Mouse (Mus musculus): Measurements from ENCODE around the gene Ctsl. TPM values are rescaled to one million over a fixed set of nuclear protein-coding genes. Genes with fewer than 3 reads are reported as not detected.

The Ctsl gene
- 19.5 to 28.5 TPM (median 21.1 TPM) in 4 replicates for total RNA-seq (2023)

GRCm38 (mm10) chr13:64370173-64370940, at the start of gene Ctsl:
Gene Ctsl (minus strand): TSS chr13:64370890.

GRCm38 (mm10) chr13:64312024-64312915, 58.4 kb downstream of the Ctsl start, which contains the start of gene Aaed1:
Gene Aaed1 (minus strand): TSS chr13:64312710.

Other genes with a start within 250 kb of the Ctsl start
- 13.9 to 18.4 TPM (median 17.1 TPM) in 4 replicates for gene Slc35d2, start 241.5 kb downstream of the Ctsl start, total RNA-seq (2023)
- 15.7 to 22.9 TPM (median 19.4 TPM) in 4 replicates for gene Zfp367, start 217.7 kb downstream of the Ctsl start, total RNA-seq (2023)
- 8.7 to 14.4 TPM (median 12.5 TPM) in 4 replicates for gene Habp4, start 209.1 kb downstream of the Ctsl start, total RNA-seq (2023)
- gene Cdc14b, start 95.6 kb downstream of the Ctsl start, total RNA-seq (2023): 4.1 to 5.9 TPM (median 4.7 TPM) in 4 replicates
- gene Aaed1, start 58.2 kb downstream of the Ctsl start, total RNA-seq (2023): 32.9 to 40.5 TPM (median 35.4 TPM) in 4 replicates
- gene Cdk20, start 61.4 kb upstream of the Ctsl start, total RNA-seq (2023): 1.8 to 4.4 TPM (median 2.7 TPM) in 4 replicates
- gene Fam240b, start 126.9 kb upstream of the Ctsl start, total RNA-seq (2023): not detected in 4 replicates

Data from B cell, adult 62 days (primary cell).